Mouse (Mus musculus) telencephalon, adult 2 months (tissue): Measurements from ENCODE around the gene Rnf213.

Experiments used
- DNase-seq: peaks from one replicate; pipeline ENCODE4 v3.0.0-alpha.2; 2011; ENCODE audit warnings: low read depth, low spot score

The Rnf213 gene

GRCm38 (mm10) chr11:119390271-119391231 lies 2.3 kb upstream of the Rnf213 start:
- no peak for DNase-seq

DNA sequence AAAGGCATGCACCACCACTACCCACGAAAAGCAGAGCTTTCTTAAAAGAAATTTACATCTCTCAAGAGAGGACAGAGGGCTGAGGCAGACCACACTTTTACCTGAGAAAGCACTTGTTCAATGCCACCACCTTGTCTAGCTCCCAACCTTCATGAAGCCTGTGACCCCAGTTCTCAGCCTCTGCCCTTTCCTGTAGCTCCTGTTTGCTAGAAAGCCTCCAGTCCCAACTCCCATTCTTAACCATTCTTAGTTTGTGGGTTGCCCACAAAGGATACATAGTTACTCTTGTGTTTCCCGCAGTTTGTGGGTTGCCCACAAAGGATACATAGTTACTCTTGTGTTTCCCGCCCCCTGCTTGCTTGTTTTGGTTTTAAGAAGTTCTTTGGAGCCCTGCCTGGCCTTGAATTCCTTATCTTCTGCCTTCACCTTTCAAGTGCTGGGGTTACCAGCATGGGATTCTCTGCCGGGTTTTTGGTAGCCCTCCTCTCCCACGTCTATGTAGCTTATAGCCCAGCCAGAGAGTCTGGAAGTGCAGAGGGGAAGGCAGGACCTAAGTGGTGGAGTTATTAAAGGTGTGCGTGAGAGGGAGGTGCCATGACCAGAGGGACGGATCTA lies 1.4 kb upstream of the Rnf213 start:
- no peak for DNase-seq

DNA sequence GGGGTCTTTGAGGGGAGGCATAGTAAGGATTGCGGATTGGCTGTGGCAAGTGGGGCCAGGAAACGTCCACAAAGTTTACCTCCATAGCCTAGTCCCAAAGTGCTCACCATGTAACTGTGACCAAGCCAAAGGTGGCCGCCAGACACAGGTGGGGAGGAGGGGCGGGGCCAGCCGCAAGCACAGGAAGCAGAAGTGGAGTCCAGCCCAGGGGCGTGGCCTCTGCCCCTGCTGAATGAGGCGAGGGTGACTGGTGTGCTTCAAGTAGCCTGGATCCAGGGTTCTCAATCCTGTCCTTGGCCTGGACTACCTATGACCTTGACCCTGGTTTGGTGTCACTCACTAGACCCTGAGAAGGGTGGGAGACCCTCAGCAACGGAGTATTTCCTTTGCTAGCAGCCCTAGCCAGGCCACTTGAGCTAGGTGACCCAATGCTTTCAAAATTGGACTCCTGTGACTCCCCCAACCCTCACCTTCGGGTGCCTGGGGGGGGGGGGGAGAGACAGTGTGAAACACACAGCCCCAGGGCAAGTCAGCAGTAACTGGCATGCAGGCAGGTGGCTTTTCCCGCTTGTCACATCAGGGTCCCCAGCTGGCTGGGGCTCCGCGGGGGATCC lies 792 bp upstream of the Rnf213 start:
- no peak for DNase-seq

GRCm38 (mm10) chr11:119393483-119393804 lies 544 bp downstream of the Rnf213 start:
- DNase-seq, result no peak

DNA sequence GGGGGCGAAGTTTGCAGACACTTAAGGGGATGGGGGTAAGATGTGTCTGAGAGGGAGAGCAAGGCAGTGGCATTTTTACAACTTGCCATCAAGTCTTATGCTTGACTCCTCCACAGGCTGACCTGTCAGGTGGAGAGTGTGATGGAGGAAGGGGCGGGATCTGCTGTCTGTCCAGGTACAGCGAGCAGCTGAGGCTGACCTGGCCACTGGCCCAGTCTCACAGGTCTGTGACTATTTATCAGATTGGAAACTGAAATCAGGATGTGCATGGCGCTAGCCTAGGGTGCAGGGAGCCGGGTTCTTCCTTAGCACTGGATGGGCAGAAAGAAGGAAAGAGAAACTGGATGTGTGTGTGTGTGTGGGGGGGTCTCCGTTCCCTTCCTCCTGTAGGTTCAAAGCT lies 1.3 kb downstream of the Rnf213 start:
- no peak for DNase-seq

GRCm38 (mm10) chr11:119395394-119395793 lies 2.5 kb downstream of the Rnf213 start:
- no peak for DNase-seq

DNA sequence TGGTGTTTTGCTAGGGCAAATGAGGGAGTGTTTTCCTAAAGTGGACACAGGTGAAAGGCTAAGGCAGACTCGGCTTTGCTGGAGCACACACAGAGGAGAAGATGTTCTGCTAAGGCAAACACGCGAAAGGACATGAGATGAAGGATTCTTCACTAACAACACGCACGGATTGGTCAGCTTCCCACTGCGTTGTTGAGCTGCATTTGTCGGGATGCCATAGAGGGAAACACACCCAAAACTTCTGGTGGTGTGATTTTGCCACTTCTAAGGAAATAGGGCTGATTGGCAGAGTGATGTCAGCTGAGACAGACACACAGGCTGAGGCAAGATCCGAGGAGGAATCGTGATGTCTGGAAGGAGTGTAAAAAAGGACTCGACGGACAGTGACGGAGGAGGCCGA lies 3.0 kb downstream of the Rnf213 start:
- DNase-seq, result no peak

GRCm38 (mm10) chr11:119396461-119396860 lies 3.6 kb downstream of the Rnf213 start:
- DNase-seq, result no peak

GRCm38 (mm10) chr11:119402501-119403160 lies 9.7 kb downstream of the Rnf213 start:
- no peak for DNase-seq

GRCm38 (mm10) chr11:119404627-119405026 lies 11.7 kb downstream of the Rnf213 start:
- no peak for DNase-seq

DNA sequence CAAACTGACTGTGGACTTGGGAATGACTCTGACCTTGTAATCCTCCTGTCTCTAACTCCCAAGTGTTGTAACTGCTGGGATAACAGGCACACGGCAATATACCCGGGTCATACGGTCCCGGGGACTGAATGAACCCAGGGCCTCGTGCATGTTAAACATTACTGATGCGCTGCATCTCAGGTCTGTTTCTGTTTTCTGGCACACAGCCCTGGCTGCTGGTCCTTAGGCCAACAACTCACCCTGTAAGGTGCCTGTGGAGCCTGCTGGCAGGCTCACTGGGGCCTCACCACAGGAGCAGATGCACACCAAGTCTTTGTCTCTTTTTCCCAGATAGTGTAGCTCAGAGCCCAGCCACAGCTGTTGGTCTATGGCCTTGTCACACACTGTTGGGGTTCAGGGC lies 14.5 kb downstream of the Rnf213 start:
- DNase-seq, result no peak

GRCm38 (mm10) chr11:119407977-119408376 lies 15.1 kb downstream of the Rnf213 start:
- DNase-seq, result no peak

GRCm38 (mm10) chr11:119419327-119420118 lies 26.6 kb downstream of the Rnf213 start:
- no peak for DNase-seq

DNA sequence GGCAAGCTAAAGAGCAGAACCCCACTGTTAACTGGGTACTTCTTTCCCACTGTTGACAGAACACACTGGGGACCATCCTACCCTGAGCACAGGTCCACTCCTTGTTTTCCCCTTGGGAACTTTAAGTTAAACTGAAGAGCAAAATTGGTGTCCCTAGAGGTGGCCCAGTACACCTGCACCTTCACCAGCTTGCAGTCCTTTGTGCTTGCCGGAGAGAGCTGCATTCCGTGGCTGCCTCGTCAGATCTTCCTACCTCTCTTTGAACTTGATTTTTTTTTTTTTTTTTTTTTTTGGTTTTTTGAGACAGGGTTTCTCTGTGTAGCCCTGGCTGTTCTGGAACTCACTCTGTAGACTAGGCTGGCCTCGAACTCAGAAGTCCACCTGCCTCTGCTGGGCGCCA lies 27.5 kb downstream of the Rnf213 start:
- DNase-seq, result no peak

GRCm38 (mm10) chr11:119427431-119427830 lies 34.5 kb downstream of the Rnf213 start:
- no peak for DNase-seq

GRCm38 (mm10) chr11:119427986-119428385 lies 35.1 kb downstream of the Rnf213 start:
- DNase-seq, result no peak

DNA sequence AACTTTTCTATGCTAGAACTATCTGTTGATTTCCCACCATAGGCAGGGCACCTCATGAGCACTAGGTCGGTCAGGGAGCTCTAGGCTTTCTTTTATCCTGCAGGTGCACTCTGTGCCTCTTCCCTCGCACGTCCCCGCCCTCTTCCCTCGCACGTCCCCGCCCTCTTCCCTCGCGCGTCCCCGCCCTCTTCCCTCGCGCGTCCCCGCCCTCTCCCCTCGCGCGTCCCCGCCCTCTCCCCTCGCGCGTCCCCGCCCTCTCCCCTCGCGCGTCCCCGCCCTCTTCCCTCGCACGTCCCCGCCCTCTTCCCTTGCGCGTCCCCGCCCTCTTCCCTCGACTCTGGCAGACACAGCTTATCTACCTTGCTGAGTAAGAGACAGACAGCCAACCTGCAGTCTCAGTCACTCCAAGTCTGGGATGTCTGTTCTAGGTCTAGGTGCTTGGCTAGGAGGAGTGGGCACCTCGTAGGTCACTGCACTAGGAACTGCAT lies 35.8 kb downstream of the Rnf213 start:
- no peak for DNase-seq

- no peak for DNase-seq
These were observed 38.6 kb downstream of the Rnf213 start for GRCm38 (mm10) chr11:119431516-119431915.

DNA sequence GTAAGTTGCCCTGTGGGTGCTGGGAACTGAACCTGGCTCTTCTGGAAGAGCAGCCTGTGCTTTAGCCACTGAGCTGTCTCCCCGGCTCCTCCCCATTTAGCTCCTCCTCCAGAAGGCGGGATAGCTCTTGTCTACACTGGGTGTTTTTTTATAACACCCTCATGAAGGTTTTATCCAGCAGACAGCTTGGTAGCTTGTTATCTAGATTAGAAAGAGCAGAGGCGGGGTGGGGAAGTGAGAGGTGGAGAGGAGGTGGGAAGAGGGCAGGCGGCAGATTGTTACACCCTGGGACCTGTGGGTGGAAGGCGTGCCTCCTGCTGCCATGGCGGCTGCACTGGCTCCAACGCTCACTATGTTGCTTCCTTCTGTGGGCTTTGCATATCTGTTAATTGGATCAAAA lies 39.8 kb downstream of the Rnf213 start:
- DNase-seq, result no peak

GRCm38 (mm10) chr11:119434316-119434715 lies 41.4 kb downstream of the Rnf213 start:
- DNase-seq, result no peak
